Mouse (Mus musculus) naive thymus-derived CD4-positive, alpha-beta T cell, adult 2 months (primary cell): ENCODE measurements at regions not wholly inside any gene's neighbourhood (a gene's known extent, or its start where the extent isn't known, plus 50 kb on each side); places are given as distances from the start of the nearest gene placed in this dataset.

ENCODE experiments used
- DNase-seq: peaks from one replicate; pipeline ENCODE4 v3.0.0-alpha.2; 2011; ENCODE audit warnings: low read depth

- peak; percentile 15 for DNase-seq
Measured at GRCm38 (mm10) chr6:116767738-116768522, 51.2 kb upstream of the Tmem72 start.

GRCm38 (mm10) chr6:116774954-116775675 lies 58.4 kb upstream of the Tmem72 start:
- no peak for DNase-seq

- DNase-seq = no peak
Measured at GRCm38 (mm10) chr6:116786553-116787335, 70.0 kb upstream of the Tmem72 start.

GRCm38 (mm10) chr6:116793321-116793960 lies 76.7 kb upstream of the Tmem72 start:
- DNase-seq = no peak

- DNase-seq = no peak
Measured at GRCm38 (mm10) chr6:116793961-116794336, 77.2 kb upstream of the Tmem72 start.

- DNase-seq = no peak
Measured at GRCm38 (mm10) chr6:116821215-116821912, 104.7 kb upstream of the Tmem72 start.

- DNase-seq = no peak
Measured at GRCm38 (mm10) chr6:116822605-116823004, 105.9 kb upstream of the Tmem72 start.

- no peak for DNase-seq
Measured at GRCm38 (mm10) chr6:116825628-116826027, 108.9 kb upstream of the Tmem72 start.

GRCm38 (mm10) chr6:116829341-116829740 lies 112.6 kb upstream of the Tmem72 start:
- no peak for DNase-seq

GRCm38 (mm10) chr6:116845990-116846862 lies 129.5 kb upstream of the Tmem72 start:
- no peak for DNase-seq

GRCm38 (mm10) chr6:116848538-116849093 lies 131.9 kb upstream of the Tmem72 start:
- DNase-seq = no peak

GRCm38 (mm10) chr6:116854029-116854428 lies 137.3 kb upstream of the Tmem72 start:
- DNase-seq = no peak

- DNase-seq = no peak
Measured at GRCm38 (mm10) chr6:116856093-116856492, 139.4 kb upstream of the Tmem72 start.

GRCm38 (mm10) chr6:116856917-116857491 lies 140.3 kb upstream of the Tmem72 start:
- DNase-seq = no peak

GRCm38 (mm10) chr6:116863130-116863529 lies 146.4 kb upstream of the Tmem72 start:
- no peak for DNase-seq

- no peak for DNase-seq
Measured at GRCm38 (mm10) chr6:116863626-116864025, 146.9 kb upstream of the Tmem72 start.

GRCm38 (mm10) chr6:116893299-116893698 lies 176.6 kb upstream of the Tmem72 start:
- DNase-seq = no peak

GRCm38 (mm10) chr6:116894252-116894651 lies 177.5 kb upstream of the Tmem72 start:
- DNase-seq = no peak

GRCm38 (mm10) chr6:116895114-116895513 lies 178.4 kb upstream of the Tmem72 start:
- no peak for DNase-seq

- DNase-seq = no peak
Measured at GRCm38 (mm10) chr6:116896132-116896630, 179.5 kb upstream of the Tmem72 start.
